Mouse (Mus musculus) stomach, embryonic 16.5 days (tissue): Measurements from ENCODE around the gene E2f6. TPM values are rescaled to one million over a fixed set of nuclear protein-coding genes. Genes with fewer than 3 reads are reported as not detected.

Experiments used
- ATAC-seq: fragments of 200-750 bp; cut with Nextera tagmentation; 2 replicates; pipeline ENCODE4 v1.8.0; 2017; ENCODE audit warnings: moderate number of reproducible peaks, moderate TSS enrichment; ENCODE audit not compliant: insufficient read depth, low FRiP score
- H3K27ac ChIP-seq: fragments of 300-500 bp; sonication (generic); 2 replicates; pipeline ENCODE4 v1.5.1; 2014; ENCODE audit warnings: low read length
- H3K27me3 ChIP-seq: fragments of 300-500 bp; sonication (generic); 2 replicates; pipeline ENCODE4 v1.6.1; 2014; ENCODE audit warnings: low read length, control low read depth, mixed read lengths; ENCODE audit not compliant: control insufficient read depth, insufficient read depth
- H3K36me3 ChIP-seq: fragments of 300-500 bp; sonication (generic); 2 replicates; pipeline ENCODE4 v1.6.1; 2014; ENCODE audit warnings: low read length; ENCODE audit not compliant: control insufficient read depth, insufficient read depth
- H3K4me1 ChIP-seq: fragments of 300-500 bp; sonication (generic); 2 replicates; pipeline ENCODE4 v1.6.1; 2014; ENCODE audit warnings: low read length, control low read depth, mixed read lengths; ENCODE audit not compliant: control insufficient read depth, insufficient read depth
- H3K4me2 ChIP-seq: fragments of 300-500 bp; sonication (generic); 2 replicates; pipeline ENCODE4 v1.6.1; 2014; ENCODE audit warnings: low read depth, low read length, mixed read lengths
- H3K4me3 ChIP-seq: fragments of 300-500 bp; sonication (generic); replicated peaks from 2 replicates; pipeline ENCODE4 v1.5.1; 2014; ENCODE audit warnings: mild to moderate bottlenecking, low read length
- H3K9ac ChIP-seq: fragments of 300-500 bp; sonication (generic); 2 replicates; pipeline ENCODE4 v1.6.1; 2014; ENCODE audit warnings: low read length
- H3K9me3 ChIP-seq: fragments of 300-500 bp; sonication (generic); replicated peaks from 2 replicates; pipeline ENCODE4 v1.6.1; 2016; ENCODE audit warnings: low read length, control low read depth; ENCODE audit not compliant: control insufficient read depth
- WGBS: fragments of 180-500 bp; shearing (Covaris S2); extraction: QIAGEN DNeasy Blood & Tissue Kit; methylation state at CpG from one replicate; pipeline ENCODE4 v1.1.7; 2014; 5-methylcytosine and 5-hydroxymethylcytosine counted together
- polyA plus RNA-seq: library from polyadenylated mRNA; unstranded; fragments of >200 nt; fragmentation: Nextera tagmentation; extraction: Ambion mirVana; gene quantifications from 2 replicates; pipeline ENCODE4 v1.2.1, GENCODE M21; 2015

The E2f6 gene
- polyA plus RNA-seq, 1 experiment from 2014 or later: 27.9 TPM

GRCm38 (mm10) chr12:16831071-16831470 is 20.3 kb downstream of the E2f6 start:
- Histone ChIP-seq H3K4me3 (no peak overlapping the region), H3K27me3 (no peaks in the 10 kb centered on the region), H3K9ac (no peak overlapping the region), H3K27ac (no peak overlapping the region), H3K4me2 (no peak overlapping the region), H3K9me3 (no peaks in the 10 kb centered on the region), H3K36me3 (0 out of 2 replicates have a peak, but pooled peaks cover 3% of the 10 kb centered on the region), H3K4me1 (peaks cover 3% of the 10 kb centered on the region; the same call in 1 of the 2 replicates)
- 62% methylated on average over 4 of the region's 4 CpGs for WGBS
- no peak for ATAC-seq

GRCm38 (mm10) chr12:16834701-16835100 is 23.9 kb downstream of the E2f6 start:
- no peaks in the 10 kb centered on the region for H3K27me3 ChIP-seq
- 53% methylated on average over 11 of the region's 11 CpGs for WGBS
- no peak overlapping the region for H3K27ac ChIP-seq
- H3K9ac ChIP-seq: no peak overlapping the region
- H3K4me1 ChIP-seq: peaks cover 7% of the 10 kb centered on the region; the same call in 1 of the 2 replicates
- 0 out of 2 replicates have a peak overlapping the region, but pooled peaks have one; percentile 9 for H3K4me2 ChIP-seq
- no peak for ATAC-seq
- H3K9me3 ChIP-seq: no peaks in the 10 kb centered on the region; the same call in 1 of the 2 replicates
- H3K4me3 ChIP-seq: no peak overlapping the region
- H3K36me3 ChIP-seq: no peaks in the 10 kb centered on the region

GRCm38 (mm10) chr12:16836188-16836587 is 25.4 kb downstream of the E2f6 start:
- Histone ChIP-seq H3K4me1 (peaks cover 12% of the 10 kb centered on the region), H3K27ac (no peak overlapping the region), H3K27me3 (no peaks in the 10 kb centered on the region), H3K4me2 (no peak overlapping the region), H3K9ac (no peak overlapping the region), H3K9me3 (no peaks in the 10 kb centered on the region; the same call in 1 of the 2 replicates), H3K4me3 (no peak overlapping the region), H3K36me3 (no peaks in the 10 kb centered on the region)
- no peak for ATAC-seq
- 36% methylated on average over 9 of the region's 9 CpGs for WGBS

GRCm38 (mm10) chr12:16837766-16838165 is 27.0 kb downstream of the E2f6 start:
- WGBS: 92% methylated on average over 4 of the region's 4 CpGs
- H3K36me3 ChIP-seq: no peaks in the 10 kb centered on the region
- no peaks in the 10 kb centered on the region for H3K27me3 ChIP-seq
- ATAC-seq: no peak
- no peak overlapping the region for H3K27ac ChIP-seq
- peaks cover 14% of the 10 kb centered on the region for H3K4me1 ChIP-seq
- no peak overlapping the region for H3K9ac ChIP-seq
- no peaks in the 10 kb centered on the region; the same call in 1 of the 2 replicates for H3K9me3 ChIP-seq
- H3K4me2 ChIP-seq: no peak overlapping the region
- no peak overlapping the region for H3K4me3 ChIP-seq

GRCm38 (mm10) chr12:16840842-16841782 is 30.3 kb downstream of the E2f6 start:
- H3K36me3 ChIP-seq: no peaks in the 10 kb centered on the region
- no peaks in the 10 kb centered on the region for H3K27me3 ChIP-seq
- peak; percentile 88 for ATAC-seq
- 53% methylated on average over 8 of the region's 8 CpGs for WGBS
- H3K27ac ChIP-seq: peak overlapping the region; percentile 79
- H3K9me3 ChIP-seq: no peaks in the 10 kb centered on the region; the same call in 1 of the 2 replicates
- no peak overlapping the region for H3K9ac ChIP-seq
- H3K4me3 ChIP-seq: no peak overlapping the region
- H3K4me1 ChIP-seq: peaks cover 11% of the 10 kb centered on the region
- no peak overlapping the region for H3K4me2 ChIP-seq

GRCm38 (mm10) chr12:16844623-16845592 is 34.1 kb downstream of the E2f6 start:
- 46% methylated on average over 14 of the region's 14 CpGs for WGBS
- peak; percentile 22; the same call in 1 of the 2 replicates for ATAC-seq
- peak overlapping the region; percentile 62 for H3K27ac ChIP-seq
- no peaks in the 10 kb centered on the region for H3K36me3 ChIP-seq
- H3K9me3 ChIP-seq: no peaks in the 10 kb centered on the region
- no peaks in the 10 kb centered on the region for H3K27me3 ChIP-seq
- no peak overlapping the region for H3K4me2 ChIP-seq
- H3K9ac ChIP-seq: no peak overlapping the region
- no peak overlapping the region for H3K4me3 ChIP-seq
- peaks cover 7% of the 10 kb centered on the region for H3K4me1 ChIP-seq

- no peak overlapping the region for H3K4me2 ChIP-seq
- WGBS: 88% methylated on average over 4 of the region's 4 CpGs
- no peaks in the 10 kb centered on the region for H3K36me3 ChIP-seq
- H3K4me3 ChIP-seq: no peak overlapping the region
- no peaks in the 10 kb centered on the region for H3K27me3 ChIP-seq
- no peaks in the 10 kb centered on the region for H3K9me3 ChIP-seq
- no peak for ATAC-seq
- peaks cover 8% of the 10 kb centered on the region; the same call in 1 of the 2 replicates for H3K4me1 ChIP-seq
- no peak overlapping the region for H3K27ac ChIP-seq
- H3K9ac ChIP-seq: no peak overlapping the region
These were observed 36.5 kb downstream of the E2f6 start for GRCm38 (mm10) chr12:16847204-16847792.

- no peaks in the 10 kb centered on the region for H3K27me3 ChIP-seq
- H3K9me3 ChIP-seq: no peaks in the 10 kb centered on the region
- H3K27ac ChIP-seq: no peak overlapping the region
- H3K4me3 ChIP-seq: no peak overlapping the region
- no peak overlapping the region for H3K4me2 ChIP-seq
- H3K9ac ChIP-seq: no peak overlapping the region
- H3K4me1 ChIP-seq: peaks cover 11% of the 10 kb centered on the region; the same call in 1 of the 2 replicates
- no peak for ATAC-seq
- 74% methylated on average over 2 of the region's 2 CpGs for WGBS
- H3K36me3 ChIP-seq: no peaks in the 10 kb centered on the region
These were observed 37.7 kb downstream of the E2f6 start for GRCm38 (mm10) chr12:16848501-16848900.
